Mouse (Mus musculus) CH12.LX (cell line): ENCODE measurements around the gene Synj2. TPM values are rescaled to one million over a fixed set of nuclear protein-coding genes. Genes with fewer than 3 reads are reported as not detected.

Experiments
- DNase-seq: peaks from one replicate; pipeline ENCODE4 v3.0.0-alpha.2; 2013; ENCODE audit errors: extremely low read depth
- H3K27ac ChIP-seq: 2 replicates; pipeline ENCODE4 v1.5.1; 2012; ENCODE audit warnings: low read depth, mild to moderate bottlenecking, control low read depth, moderate library complexity; ENCODE audit not compliant: insufficient read depth
- H3K27me3 ChIP-seq: replicated peaks from 2 replicates; pipeline ENCODE3; 2012; ENCODE audit warnings: inconsistent platforms
- H3K36me3 ChIP-seq, 2 experiments: replicated peaks in 1 of 2; 2 replicates each; pipeline versions ENCODE3 to v1.6.1; 2012; ENCODE audit warnings: inconsistent platforms in 1 of 2, low read length in 1 of 2, mild to moderate bottlenecking in 1 of 2, mixed read lengths in 1 of 2, moderate library complexity in 1 of 2; ENCODE audit not compliant: control insufficient read depth in 1 of 2, insufficient read depth in 1 of 2
- H3K4me1 ChIP-seq, 2 experiments: 2 replicates each; pipeline ENCODE4 v1.6.1; 2012; ENCODE audit warnings: inconsistent platforms in 1 of 2, moderate library complexity in 1 of 2; ENCODE audit not compliant: insufficient read depth in 2 of 2, control insufficient read depth in 1 of 2
- H3K4me2 ChIP-seq: 2 replicates; pipeline ENCODE4 v1.6.1; 2012; ENCODE audit warnings: low read depth, mild to moderate bottlenecking, control low read depth; ENCODE audit not compliant: poor library complexity, insufficient read depth, severe bottlenecking
- H3K4me3 ChIP-seq, 3 experiments: fragments of 150-350 bp in 1 of 3; sonication (generic) in 1 of 3; replicated peaks in 1 of 3; 2 replicates each; pipeline versions ENCODE3 to v1.5.1; 2011 to 2012; ENCODE audit warnings: low read depth in 2 of 3, low read length in 2 of 3, mild to moderate bottlenecking in 2 of 3, moderate library complexity in 2 of 3, control low read depth in 1 of 3, improper control_type of control experiment in 1 of 3, inconsistent platforms in 1 of 3, mixed read lengths in 1 of 3; ENCODE audit not compliant: poor library complexity in 1 of 3
- H3K79me2 ChIP-seq: replicated peaks from 2 replicates; pipeline ENCODE4 v1.6.1; 2012; ENCODE audit warnings: mild to moderate bottlenecking, moderate library complexity; ENCODE audit not compliant: control insufficient read depth, poor library complexity, insufficient read depth, severe bottlenecking; ENCODE audit errors: extremely low read depth
- H3K9ac ChIP-seq: 2 replicates; pipeline ENCODE4 v1.6.1; 2012; ENCODE audit warnings: low read depth, mild to moderate bottlenecking, control low read depth, moderate library complexity; ENCODE audit not compliant: insufficient read depth
- H3K9me3 ChIP-seq: replicated peaks from 2 replicates; pipeline ENCODE3; 2012; ENCODE audit warnings: low read length, inconsistent platforms, mixed read lengths
- BHLHE40 ChIP-seq: IDR thresholded peaks from 2 replicates; pipeline ENCODE4 v1.6.1; 2011; ENCODE audit warnings: mild to moderate bottlenecking, low read depth, low read length, improper control_type of control experiment
- CHD1 ChIP-seq: IDR thresholded peaks from 2 replicates; pipeline ENCODE4 v1.6.1; 2012; ENCODE audit warnings: low read depth, low read length, improper control_type of control experiment, inconsistent platforms
- CHD2 ChIP-seq: IDR thresholded peaks from 2 replicates; pipeline ENCODE4 v1.6.1; 2011; ENCODE audit warnings: low read length, improper control_type of control experiment
- CTCF ChIP-seq, 2 experiments: IDR thresholded peaks in 1 of 2; conservative IDR thresholded peaks in 1 of 2; 2 replicates each; pipeline ENCODE4 v1.5.1; 2011 to 2012; ENCODE audit warnings: low read depth in 2 of 2, low read length in 2 of 2, improper control_type of control experiment in 1 of 2, inconsistent platforms in 1 of 2, mild to moderate bottlenecking in 1 of 2, moderate library complexity in 1 of 2
- E2F4 ChIP-seq: IDR thresholded peaks from 2 replicates; pipeline ENCODE4 v1.6.1; 2011; ENCODE audit warnings: low read depth, low read length, improper control_type of control experiment; ENCODE audit not compliant: insufficient replicate concordance
- ELF1 ChIP-seq: IDR thresholded peaks from 2 replicates; pipeline ENCODE4 v1.6.1; 2014; ENCODE audit warnings: low read depth, mild to moderate bottlenecking, inconsistent platforms, low read length, improper control_type of control experiment
- EP300 ChIP-seq: IDR thresholded peaks from 2 replicates; pipeline ENCODE4 v1.6.1; 2011; ENCODE audit warnings: low read length, improper control_type of control experiment
- ETS1 ChIP-seq: conservative IDR thresholded peaks from 2 replicates; pipeline ENCODE4 v1.6.1; 2012; ENCODE audit warnings: low read depth, mild to moderate bottlenecking, inconsistent platforms, low read length, improper control_type of control experiment, moderate library complexity
- GABPA ChIP-seq: IDR thresholded peaks from 2 replicates; pipeline ENCODE4 v1.6.1; 2012; ENCODE audit warnings: low read depth, low read length, improper control_type of control experiment, inconsistent platforms; ENCODE audit not compliant: insufficient replicate concordance
- HCFC1 ChIP-seq: IDR thresholded peaks from 2 replicates; pipeline ENCODE4 v1.6.1; 2012; ENCODE audit warnings: low read depth, mild to moderate bottlenecking, inconsistent platforms, low read length, improper control_type of control experiment
- IRF4 ChIP-seq: IDR thresholded peaks from 2 replicates; pipeline ENCODE4 v1.6.1; 2014; ENCODE audit warnings: low read depth, mild to moderate bottlenecking, inconsistent platforms, low read length, improper control_type of control experiment
- JUN ChIP-seq: IDR thresholded peaks from 2 replicates; pipeline ENCODE4 v1.6.1; 2011; ENCODE audit warnings: low read depth, mild to moderate bottlenecking, low read length, improper control_type of control experiment, moderate library complexity; ENCODE audit not compliant: insufficient read depth
- JUND ChIP-seq: conservative IDR thresholded peaks from 2 replicates; pipeline ENCODE4 v1.6.1; 2011; ENCODE audit warnings: low read depth, low read length, improper control_type of control experiment
- KAT2A ChIP-seq: IDR thresholded peaks from 2 replicates; pipeline ENCODE4 v1.6.1; 2012; ENCODE audit warnings: low read length, improper control_type of control experiment, inconsistent platforms; ENCODE audit not compliant: insufficient replicate concordance
- MAFK ChIP-seq: IDR thresholded peaks from 2 replicates; pipeline ENCODE4 v1.6.1; 2011; ENCODE audit warnings: low read length, improper control_type of control experiment; ENCODE audit not compliant: insufficient replicate concordance
- MAX ChIP-seq: IDR thresholded peaks from 2 replicates; pipeline ENCODE4 v1.6.1; 2011; ENCODE audit warnings: low read length, improper control_type of control experiment
- MAZ ChIP-seq: IDR thresholded peaks from 2 replicates; pipeline ENCODE4 v1.6.1; 2012; ENCODE audit warnings: low read depth, mild to moderate bottlenecking, inconsistent platforms, low read length, improper control_type of control experiment, moderate library complexity
- MEF2A ChIP-seq: IDR thresholded peaks from 2 replicates; pipeline ENCODE4 v1.6.1; 2014; ENCODE audit warnings: low read depth, mild to moderate bottlenecking, inconsistent platforms, low read length, improper control_type of control experiment, borderline replicate concordance
- MXI1 ChIP-seq: IDR thresholded peaks from 2 replicates; pipeline ENCODE4 v1.6.1; 2011; ENCODE audit warnings: mild to moderate bottlenecking, low read depth, low read length, improper control_type of control experiment
- MYC ChIP-seq: IDR thresholded peaks from 2 replicates; pipeline ENCODE4 v1.6.1; 2011; ENCODE audit warnings: low read depth, mild to moderate bottlenecking, improper control_type of control experiment, low read length
- NELFE ChIP-seq: IDR thresholded peaks from 2 replicates; pipeline ENCODE4 v1.6.1; 2011; ENCODE audit warnings: low read depth, low read length, improper control_type of control experiment
- NRF1 ChIP-seq: IDR thresholded peaks from 2 replicates; pipeline ENCODE4 v1.6.1; 2014; ENCODE audit warnings: low read depth, mild to moderate bottlenecking, inconsistent platforms, low read length, improper control_type of control experiment, moderate library complexity
- PAX5 ChIP-seq: IDR thresholded peaks from 2 replicates; pipeline ENCODE4 v1.6.1; 2012; ENCODE audit warnings: low read length, inconsistent platforms, mixed read lengths
- POLR2A ChIP-seq: IDR thresholded peaks from 2 replicates; pipeline ENCODE4 v1.6.1; 2011; ENCODE audit warnings: low read depth, mild to moderate bottlenecking, improper control_type of control experiment, low read length
- POLR2AphosphoS2 ChIP-seq: IDR thresholded peaks from 2 replicates; pipeline ENCODE4 v1.6.1; 2011; ENCODE audit warnings: low read depth, low read length, improper control_type of control experiment
- RAD21 ChIP-seq: IDR thresholded peaks from 2 replicates; pipeline ENCODE4 v1.6.1; 2011; ENCODE audit warnings: low read depth, mild to moderate bottlenecking, low read length, improper control_type of control experiment, moderate library complexity
- RCOR1 ChIP-seq: conservative IDR thresholded peaks from 2 replicates; pipeline ENCODE4 v1.6.1; 2012; ENCODE audit warnings: low read depth, mild to moderate bottlenecking, inconsistent platforms, low read length, improper control_type of control experiment
- SIN3A ChIP-seq: IDR thresholded peaks from 2 replicates; pipeline ENCODE4 v1.6.1; 2012; ENCODE audit warnings: low read length, improper control_type of control experiment, inconsistent platforms
- SMC3 ChIP-seq: IDR thresholded peaks from 2 replicates; pipeline ENCODE4 v1.6.1; 2011; ENCODE audit warnings: low read depth, low read length, improper control_type of control experiment
- TBP ChIP-seq: conservative IDR thresholded peaks from 2 replicates; pipeline ENCODE4 v1.6.1; 2011; ENCODE audit warnings: low read depth, low read length, improper control_type of control experiment
- TCF12 ChIP-seq: IDR thresholded peaks from 2 replicates; pipeline ENCODE4 v1.6.1; 2014; ENCODE audit warnings: low read depth, mild to moderate bottlenecking, inconsistent platforms, low read length, improper control_type of control experiment
- UBTF ChIP-seq: IDR thresholded peaks from 2 replicates; pipeline ENCODE4 v1.6.1; 2012; ENCODE audit warnings: low read depth, mild to moderate bottlenecking, inconsistent platforms, low read length, improper control_type of control experiment, moderate library complexity
- USF1 ChIP-seq: IDR thresholded peaks from 2 replicates; pipeline ENCODE4 v1.6.1; 2014; ENCODE audit warnings: low read depth, mild to moderate bottlenecking, inconsistent platforms, low read length, improper control_type of control experiment
- USF2 ChIP-seq: conservative IDR thresholded peaks from 2 replicates; pipeline ENCODE4 v1.6.1; 2011; ENCODE audit warnings: low read depth, low read length, improper control_type of control experiment
- ZC3H11A ChIP-seq: IDR thresholded peaks from 2 replicates; pipeline ENCODE4 v1.6.1; 2012; ENCODE audit warnings: low read depth, mild to moderate bottlenecking, inconsistent platforms, low read length, improper control_type of control experiment
- ZKSCAN1 ChIP-seq: IDR thresholded peaks from 2 replicates; pipeline ENCODE4 v1.6.1; 2012; ENCODE audit warnings: low read depth, inconsistent platforms, low read length, improper control_type of control experiment, borderline replicate concordance
- ZMIZ1 ChIP-seq: IDR thresholded peaks from 2 replicates; pipeline ENCODE4 v1.6.1; 2012; ENCODE audit warnings: low read depth, mild to moderate bottlenecking, inconsistent platforms, low read length, improper control_type of control experiment
- ZNF384 ChIP-seq: IDR thresholded peaks from 2 replicates; pipeline ENCODE4 v1.6.1; 2012; ENCODE audit warnings: low read depth, low read length, improper control_type of control experiment, inconsistent platforms
- dilution Hi-C: fragments of 300-500 bp; cut with MboI; formaldehyde crosslinking; loops from 2 replicates; pipeline ENCODE4 v1.14.3; 2020; ENCODE audit warnings: low sequenced_read_pairs; ENCODE audit not compliant: extremely low pct_unique_long_range_greater_than_20kb, extremely low pct_ligation_motif_present
- in situ Hi-C: fragments of 300-500 bp; cut with MboI; formaldehyde crosslinking; loops from 3 replicates; pipeline ENCODE4 v1.14.3; 2019; ENCODE audit warnings: low sequenced_read_pairs, low pct_ligation_motif_present, low pct_unique_long_range_greater_than_20kb, mixed read lengths
- polyA plus RNA-seq: library from polyadenylated mRNA; unstranded; fragments of >175 nt; gene quantifications from 2 replicates; pipeline ENCODE4 v1.2.1, GENCODE M21; 2012; ENCODE audit warnings: low read depth; ENCODE audit not compliant: insufficient read length
- total RNA-seq, 2 experiments: library from RNA; depleted of rRNA; stranded (reverse); fragments of 300-350 nt in 1 of 2; fragments of >200 nt in 1 of 2; gene quantifications; 2 replicates each; pipeline ENCODE4 v1.2.3; 2012 to 2014

Gene Synj2
- total and polyA plus RNA-seq, 3 experiments = 5.3 to 10.9 (median 6.8) TPM

GRCm38 (mm10) chr17:6014985-6015384 is 73.9 kb downstream of the Synj2 start:
- in situ Hi-C loops = loop anchor here (5.0 to 25.0 kb wide), 2 partner anchors 38 to 578 kb away; partner anchors contain the start of gene Tmem242
- H3K27me3 ChIP-seq = no peaks in the 10 kb centered on the region
- H3K27ac ChIP-seq = peak overlapping the region; percentile 85
- peak overlapping the region; percentile 35; the same call in 1 of the 2 replicates for H3K4me2 ChIP-seq
- peak overlapping the region in 2 of 3 experiments; percentile 6 to 20 for H3K4me3 ChIP-seq
- H3K79me2 ChIP-seq = no peaks in the 10 kb centered on the region
- no peaks in the 10 kb centered on the region for H3K9me3 ChIP-seq
- H3K36me3 ChIP-seq = peaks cover 2 to 54% of the 10 kb centered on the region in 2 experiments
- no peak for TF ChIP-seq ZNF384
- peak; percentile 91 for TF ChIP-seq IRF4
- TF ChIP-seq MAZ = peak; percentile 75
- TF ChIP-seq RCOR1 = no peak
- TF ChIP-seq KAT2A = 0 out of 2 replicates have a peak, but pooled peaks have one; percentile 11
- TF ChIP-seq ZMIZ1 = peak; percentile 50
- peak; percentile 95 for TF ChIP-seq TCF12
- TF ChIP-seq CHD1 = no peak
- TF ChIP-seq ETS1 = peak; percentile 94
- TF ChIP-seq BHLHE40 = peak; percentile 84
- peak; percentile 81 for TF ChIP-seq TBP
- TF ChIP-seq CTCF (conservative IDR thresholded peaks at IDR 0.05 in 1 of 2, IDR thresholded peaks at IDR 0.05 in 1 of 2; ENCODE audit: low read depth in 2 of 2, low read length in 2 of 2) = no peak
- TF ChIP-seq EP300 = peak; percentile 90
- TF ChIP-seq E2F4 = no peak
- TF ChIP-seq USF2 = no peak
- TF ChIP-seq UBTF = no peak
- peak; percentile 12; the same call in 1 of the 2 replicates for TF ChIP-seq MXI1
- TF ChIP-seq NRF1 = no peak
- TF ChIP-seq POLR2A = peak; percentile 62
- no peak for TF ChIP-seq GABPA
- TF ChIP-seq MAFK = peak; percentile 66; the same call in 1 of the 2 replicates
- TF ChIP-seq NELFE = 0 out of 2 replicates have a peak, but pooled peaks have one; percentile 32
- TF ChIP-seq SIN3A = peak; percentile 70; the same call in 1 of the 2 replicates
- no peak; the same call in none of the 2 replicates for TF ChIP-seq RAD21
- peak; percentile 58 for TF ChIP-seq MAX
- no peak for TF ChIP-seq ZC3H11A
- no peak for TF ChIP-seq ZKSCAN1
- peak; percentile 91 for TF ChIP-seq MEF2A
- TF ChIP-seq CHD2 = peak; percentile 47; the same call in 1 of the 2 replicates
- TF ChIP-seq POLR2AphosphoS2 = no peak
- no peak; the same call in none of the 2 replicates for TF ChIP-seq JUND
- no peak for TF ChIP-seq PAX5
- TF ChIP-seq HCFC1 = 0 out of 2 replicates have a peak, but pooled peaks have one; percentile 18
- TF ChIP-seq USF1 = no peak
- peak; percentile 3; the same call in 1 of the 2 replicates for TF ChIP-seq SMC3
- TF ChIP-seq MYC = no peak
- peak; percentile 54; the same call in 1 of the 2 replicates for TF ChIP-seq ELF1
- peak; percentile 57 for TF ChIP-seq JUN
- peak; percentile 90 for DNase-seq
- dilution Hi-C loops = no loop called here
- peaks cover 38 to 63% of the 10 kb centered on the region in 2 experiments for H3K4me1 ChIP-seq
- H3K9ac ChIP-seq = peak overlapping the region; percentile 18; the same call in 1 of the 2 replicates
